13 mouse cellular contexts compared by ENCODE assay signal in the genomic region with DNA sequence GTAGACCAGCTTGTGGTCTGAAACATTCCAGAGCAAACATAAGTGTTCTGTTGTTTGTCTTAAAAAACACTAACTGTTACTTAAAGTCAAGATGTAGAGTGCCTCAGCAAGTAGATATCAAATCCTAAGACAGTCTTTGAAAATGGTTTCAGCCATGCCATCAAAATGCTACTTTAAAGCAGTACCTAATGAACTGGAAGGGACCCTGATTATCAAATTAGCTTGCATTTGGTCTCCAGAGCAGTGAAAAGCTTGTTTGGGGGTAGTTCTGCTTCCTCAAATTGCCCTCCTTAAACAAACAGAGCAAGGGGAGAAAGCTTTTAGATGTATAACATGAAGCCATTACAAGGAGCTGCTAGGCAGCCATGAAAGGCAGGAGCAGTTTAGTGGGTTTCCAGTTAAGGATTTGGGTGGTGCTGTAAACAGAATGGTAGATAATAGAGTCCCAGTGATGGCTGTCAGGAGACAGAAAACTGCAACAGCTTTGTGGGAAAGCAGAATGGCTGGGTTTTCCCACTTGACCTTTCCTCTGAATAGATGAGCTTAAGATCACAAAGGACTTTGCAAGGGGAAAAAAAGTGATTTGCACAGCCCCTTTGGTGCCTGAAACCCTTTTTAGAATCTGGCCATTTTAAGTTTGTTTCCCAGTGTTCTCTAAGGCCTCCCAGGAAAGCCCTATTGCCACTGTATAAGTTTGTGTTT.
DNase-seq lines count a peak whose midpoint lies in the region; ATAC-seq and TF ChIP-seq lines count a peak whose summit lies in the region.
"Had no signal": no experiment of that assay in that cellular context is flagged by ENCODE, and none has a peak within 500 bp of the region (broad histone marks: within the 10 kb centered on the region; RNA-seq: fewer than 3 reads in every experiment).

No protein-coding gene starts in this region.

- peaks cover 85% of the 10 kb centered on the region for H3K27me3 ChIP-seq in forebrain, embryonic 10.5 days (ENCODE audit: poor library complexity, severe bottlenecking)
- no peaks in the 10 kb centered on the region; the same call in 1 of the 2 replicates for H3K27me3 ChIP-seq in forebrain, postnatal 0 days (ENCODE audit: insufficient read depth, low read length)
- no peaks in the 10 kb centered on the region for H3K27me3 ChIP-seq in E14TG2a.4 (ENCODE audit: insufficient read depth, low read length)
- H3K27me3 ChIP-seq in forebrain, embryonic 12.5 days: peaks cover 40% of the 10 kb centered on the region
- H3K27me3 ChIP-seq in thymus, adult 2 months (ENCODE audit: control insufficient read depth, insufficient read depth, low read length): no peaks in the 10 kb centered on the region
- H3K27me3 ChIP-seq: embryonic facial prominence, embryonic 12.5 days had no signal

- H3K9ac ChIP-seq in forebrain, postnatal 0 days: no peak overlapping the region
- no peak overlapping the region for H3K9ac ChIP-seq in forebrain, embryonic 12.5 days
- H3K9ac ChIP-seq: embryonic facial prominence, embryonic 12.5 days; hindbrain, embryonic 15.5 days had no signal

- peak; percentile 49 for DNase-seq in forebrain, embryonic 10.5 days (ENCODE audit: extremely low spot score, low spot score)
- DNase-seq in forebrain, postnatal 0 days: no peak
- DNase-seq in thymus, adult 2 months: no peak
- DNase-seq in layer of hippocampus, postnatal 14 days (ENCODE audit: low spot score in 2 of 2): no peak
- DNase-seq: liver; lung, postnatal 14 days had no signal

- no peak for TF ChIP-seq CTCF in forebrain, postnatal 0 days (IDR thresholded peaks at IDR 0.05; ENCODE audit: low read depth)
- no peak for TF ChIP-seq CTCF in E14TG2a.4 (conservative IDR thresholded peaks at IDR 0.05; ENCODE audit: low read length)
- TF ChIP-seq CTCF in thymus, adult 2 months (IDR thresholded peaks at IDR 0.05; ENCODE audit: borderline replicate concordance, control insufficient read depth, extremely low read depth, insufficient read depth, low read length, poor library complexity): no peak

- no peaks in the 10 kb centered on the region for H3K36me3 ChIP-seq in forebrain, embryonic 10.5 days (replicated peaks)
- H3K36me3 ChIP-seq in forebrain, postnatal 0 days (ENCODE audit: insufficient read depth): no peaks in the 10 kb centered on the region
- no peaks in the 10 kb centered on the region for H3K36me3 ChIP-seq in E14TG2a.4 (ENCODE audit: insufficient read depth, low read length)
- no peaks in the 10 kb centered on the region for H3K36me3 ChIP-seq in forebrain, embryonic 12.5 days (replicated peaks)
- H3K36me3 ChIP-seq in thymus, adult 2 months (ENCODE audit: control insufficient read depth, insufficient read depth, low read length): no peaks in the 10 kb centered on the region
- H3K36me3 ChIP-seq: embryonic facial prominence, embryonic 12.5 days; G1E; hindbrain, embryonic 15.5 days had no signal

- H3K9me3 ChIP-seq in forebrain, embryonic 10.5 days: peaks cover 10% of the 10 kb centered on the region; the same call in 1 of the 2 replicates
- H3K9me3 ChIP-seq in forebrain, postnatal 0 days (ENCODE audit: low read length): no peaks in the 10 kb centered on the region
- H3K9me3 ChIP-seq in E14TG2a.4 (ENCODE audit: low read length): no peaks in the 10 kb centered on the region
- no peaks in the 10 kb centered on the region for H3K9me3 ChIP-seq in forebrain, embryonic 12.5 days
- H3K9me3 ChIP-seq: embryonic facial prominence, embryonic 12.5 days; G1E; hindbrain, embryonic 15.5 days had no signal

- no peak for ATAC-seq in forebrain, postnatal 0 days
- ATAC-seq in forebrain, embryonic 12.5 days (ENCODE audit: low FRiP score): peak; percentile 91
- ATAC-seq in megakaryocyte progenitor cell, adult 5-6 weeks (replicated peaks; ENCODE audit: poor library complexity): 0 out of 2 replicates have a peak, but pooled peaks have one; percentile 11
- no peak for ATAC-seq in megakaryocyte-erythroid progenitor cell, adult 5-6 weeks (replicated peaks; ENCODE audit: low FRiP score, low TSS enrichment, poor library complexity, severe bottlenecking)

- peaks cover 38% of the 10 kb centered on the region for H3K4me1 ChIP-seq in forebrain, embryonic 10.5 days
- H3K4me1 ChIP-seq in forebrain, postnatal 0 days (ENCODE audit: insufficient read depth): no peaks in the 10 kb centered on the region
- H3K4me1 ChIP-seq in E14TG2a.4 (replicated peaks; ENCODE audit: low read depth, low read length): no peaks in the 10 kb centered on the region
- H3K4me1 ChIP-seq in forebrain, embryonic 12.5 days: peaks cover 13% of the 10 kb centered on the region
- H3K4me1 ChIP-seq in thymus, adult 2 months (replicated peaks; ENCODE audit: control insufficient read depth, insufficient read depth, low read length): no peaks in the 10 kb centered on the region

- no peak for TF ChIP-seq POLR2A in thymus, adult 2 months (IDR thresholded peaks at IDR 0.05; ENCODE audit: control insufficient read depth, extremely low read depth, insufficient read depth, low read length, poor library complexity)

- no peak overlapping the region for H3K27ac ChIP-seq in forebrain, embryonic 10.5 days
- no peak overlapping the region for H3K27ac ChIP-seq in forebrain, postnatal 0 days (ENCODE audit: low read depth, low read length)
- H3K27ac ChIP-seq in forebrain, embryonic 12.5 days: no peak overlapping the region
- no peak overlapping the region for H3K27ac ChIP-seq in thymus, adult 2 months (ENCODE audit: control insufficient read depth, insufficient read depth, low read length)
- H3K27ac ChIP-seq: embryonic facial prominence, embryonic 12.5 days; hindbrain, embryonic 15.5 days had no signal

- no peak overlapping the region for H3K4me2 ChIP-seq in forebrain, postnatal 0 days (ENCODE audit: low read depth)
- no peak overlapping the region for H3K4me2 ChIP-seq in forebrain, embryonic 12.5 days
- H3K4me2 ChIP-seq: embryonic facial prominence, embryonic 12.5 days; hindbrain, embryonic 15.5 days had no signal

- H3K4me3 ChIP-seq in forebrain, embryonic 10.5 days: no peak overlapping the region
- no peak overlapping the region for H3K4me3 ChIP-seq in forebrain, postnatal 0 days (ENCODE audit: low read depth, low read length)
- H3K4me3 ChIP-seq in E14TG2a.4 (replicated peaks; ENCODE audit: low read length): 0 out of 2 replicates have a peak overlapping the region, but pooled peaks have one; percentile 27
- H3K4me3 ChIP-seq in forebrain, embryonic 12.5 days (replicated peaks): no peak overlapping the region
- H3K4me3 ChIP-seq in thymus, adult 2 months (ENCODE audit: control insufficient read depth, insufficient read depth, low read length): no peak overlapping the region
- H3K4me3 ChIP-seq: embryonic facial prominence, embryonic 12.5 days; hindbrain, embryonic 15.5 days had no signal

Comparison
In these comparisons a context has a peak if more than half of its experiments do, and no peak if none do; other contexts are left out.
1. ATAC-seq: peak in forebrain, embryonic 12.5 days (single experiment) and megakaryocyte progenitor cell, adult 5-6 weeks (single experiment); none in forebrain, postnatal 0 days (single experiment) and megakaryocyte-erythroid progenitor cell, adult 5-6 weeks (single experiment).